Mouse (Mus musculus) testis, adult 2 months (tissue): ENCODE data around the gene Apaf1.

Experiments
- CTCF ChIP-seq: fragments of 200-500 bp; IDR thresholded peaks from 2 replicates; pipeline ENCODE4 v1.5.1; 2012; ENCODE audit warnings: low read depth, mild to moderate bottlenecking, inconsistent platforms, low read length, moderate library complexity; ENCODE audit not compliant: control insufficient read depth, insufficient read depth, insufficient replicate concordance
- POLR2A ChIP-seq: fragments of 200-500 bp; IDR thresholded peaks from 2 replicates; pipeline ENCODE4 v1.6.1; 2012; ENCODE audit warnings: low read depth, mild to moderate bottlenecking, inconsistent platforms, low read length, moderate library complexity; ENCODE audit not compliant: control insufficient read depth

DNA sequence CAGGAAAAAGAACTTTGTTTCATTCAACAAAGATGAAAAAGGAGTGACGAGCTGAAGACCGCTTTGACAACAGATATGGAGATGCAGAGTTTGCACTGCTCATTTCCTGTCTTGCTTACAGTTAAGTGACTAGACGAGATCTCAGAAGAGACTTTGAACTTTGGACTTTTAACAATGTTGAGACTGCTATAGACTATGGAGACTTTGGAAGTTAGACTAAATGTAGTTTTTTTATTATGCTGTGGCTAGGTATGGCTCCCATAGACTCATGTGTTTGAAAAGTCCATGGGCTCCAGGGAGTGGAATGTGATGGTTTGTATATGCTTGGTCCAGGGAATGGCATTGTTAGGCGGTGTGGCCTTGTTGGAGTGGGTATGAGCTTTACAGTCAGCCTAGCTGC is 100.8 kb downstream of the Apaf1 start:
- no peak for TF ChIP-seq CTCF
- no peak for TF ChIP-seq POLR2A
